Mouse (Mus musculus): ENCODE measurements around the gene E4f1. TPM values are rescaled to one million over a fixed set of nuclear protein-coding genes. Genes with fewer than 3 reads are reported as not detected.
"Not testable (repeated sequence)": the region's sequence is repeated elsewhere in the genome, so short reads cannot be mapped to it uniquely, and the experiment has no call there.

The E4f1 gene
- polyA plus RNA-seq, 1 experiment from 2014 or later: 38.8 TPM

DNA sequence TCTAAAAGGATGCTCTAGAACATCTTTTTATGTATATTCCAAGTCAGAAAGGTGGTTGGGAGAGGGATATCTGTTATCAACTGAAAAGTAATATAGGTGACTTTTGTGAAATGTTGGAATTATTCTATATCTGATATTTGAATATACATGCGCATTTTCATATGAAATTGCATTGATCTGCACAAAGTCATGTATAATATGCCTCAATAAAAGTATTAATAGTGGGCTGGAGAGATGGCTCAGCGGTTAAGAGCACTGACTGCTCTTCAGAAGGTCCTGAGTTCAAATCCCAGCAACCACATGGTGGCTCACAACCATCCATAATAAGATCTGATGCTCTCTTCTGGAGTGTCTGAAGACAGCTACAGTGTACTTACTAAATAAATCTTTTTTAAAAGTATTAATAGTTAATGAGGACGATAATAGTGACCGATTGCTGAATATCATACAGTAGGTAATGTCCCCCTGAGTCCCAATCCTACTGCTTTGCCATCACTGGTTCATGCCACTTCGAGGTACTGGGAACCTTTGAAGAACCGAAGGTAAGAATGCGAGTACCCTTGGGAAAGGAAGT lies 690 bp downstream of the E4f1 start:
- Histone ChIP-seq H3K9me3 (replicated peaks) (no peaks in the 10 kb centered on the region), H3K4me2 (peak overlapping the region; percentile 99), H3K27me3 (no peaks in the 10 kb centered on the region), H3K9ac (peak overlapping the region; percentile 64), H3K36me3 (ENCODE audit: poor library complexity, severe bottlenecking) (peaks cover 22% of the 10 kb centered on the region), H3K4me1 (peaks cover 26% of the 10 kb centered on the region), H3K4me3 (peak overlapping the region; percentile 91), H3K27ac (peak overlapping the region; percentile 85)
- no peak for ATAC-seq
- 19% methylated on average over 7 of the region's 7 CpGs for WGBS

- Histone ChIP-seq H3K4me2 (no peak overlapping the region), H3K27me3 (no peaks in the 10 kb centered on the region), H3K9ac (no peak overlapping the region), H3K36me3 (ENCODE audit: poor library complexity, severe bottlenecking) (peaks cover 15% of the 10 kb centered on the region), H3K9me3 (replicated peaks) (no peaks in the 10 kb centered on the region), H3K27ac (no peak overlapping the region), H3K4me3 (no peak overlapping the region), H3K4me1 (peaks cover 26% of the 10 kb centered on the region)
- whole genome bisulfite sequencing: 87% methylated on average over 5 of the region's 5 CpGs
- ATAC-seq: no peak
Observed at GRCm38 (mm10) chr17:24468636-24469246, 1.4 kb downstream of the E4f1 start.

DNA sequence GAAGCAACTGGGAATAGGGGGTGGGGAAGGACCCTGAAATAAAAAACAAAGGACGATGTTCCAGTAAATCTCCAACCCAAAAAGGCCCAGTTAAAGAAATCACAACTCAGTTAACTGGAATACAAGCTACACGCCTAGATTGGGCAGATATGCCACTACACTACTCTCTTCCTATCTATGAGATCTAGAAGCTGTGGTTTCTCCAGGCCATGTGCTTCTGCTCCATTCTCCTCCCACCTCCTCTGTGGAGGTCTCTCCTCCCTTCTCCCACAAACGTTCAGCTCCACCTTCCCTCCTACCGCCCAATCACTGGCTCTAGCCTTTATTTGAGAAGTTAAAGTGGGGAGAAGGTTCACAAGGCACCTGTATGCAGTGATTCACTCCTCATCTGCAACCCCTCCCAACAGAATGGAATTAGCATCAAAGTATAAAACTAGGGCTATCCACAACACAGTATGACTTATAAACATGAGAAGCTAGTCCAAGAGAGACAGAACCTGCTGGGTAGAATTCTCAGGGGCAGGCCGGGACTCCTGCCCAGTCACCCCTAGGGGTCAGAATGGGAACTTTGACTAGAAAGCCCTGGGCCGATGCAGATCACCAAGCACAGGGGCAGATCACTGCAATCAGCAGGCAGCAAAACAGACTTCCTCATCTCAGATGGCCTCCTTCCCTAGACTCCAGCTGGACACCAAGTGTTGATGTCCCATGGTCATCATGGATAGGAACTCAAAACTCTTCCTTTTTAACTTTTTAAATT lies 6.6 kb downstream of the E4f1 start:
- Histone ChIP-seq H3K4me3 (no peak overlapping the region), H3K9ac (no peak overlapping the region), H3K9me3 (replicated peaks) (no peaks in the 10 kb centered on the region), H3K4me1 (no peaks in the 10 kb centered on the region), H3K27ac (no peak overlapping the region), H3K36me3 (ENCODE audit: poor library complexity, severe bottlenecking) (no peaks in the 10 kb centered on the region), H3K27me3 (no peaks in the 10 kb centered on the region), H3K4me2 (no peak overlapping the region)
- 63% methylated on average over 6 of the region's 6 CpGs for WGBS
- ATAC-seq: no peak

- Histone ChIP-seq H3K27me3 (no peaks in the 10 kb centered on the region), H3K4me2 (no peak overlapping the region), H3K9me3 (replicated peaks) (no peaks in the 10 kb centered on the region), H3K4me1 (no peaks in the 10 kb centered on the region), H3K27ac (no peak overlapping the region), H3K4me3 (no peak overlapping the region), H3K36me3 (ENCODE audit: poor library complexity, severe bottlenecking) (no peaks in the 10 kb centered on the region), H3K9ac (no peak overlapping the region)
- WGBS: 86% methylated on average over 1 of the region's 1 CpGs
- ATAC-seq: no peak
Observed at GRCm38 (mm10) chr17:24462932-24463331, 7.2 kb downstream of the E4f1 start.

GRCm38 (mm10) chr17:24461580-24461979 lies 8.5 kb downstream of the E4f1 start:
- Histone ChIP-seq H3K4me2 (no peak overlapping the region), H3K4me1 (no peaks in the 10 kb centered on the region), H3K36me3 (ENCODE audit: poor library complexity, severe bottlenecking) (no peaks in the 10 kb centered on the region), H3K27me3 (no peaks in the 10 kb centered on the region), H3K9ac (no peak overlapping the region), H3K27ac (no peak overlapping the region), H3K4me3 (no peak overlapping the region), H3K9me3 (replicated peaks) (no peaks in the 10 kb centered on the region)
- no peak for ATAC-seq
- WGBS: 69% methylated on average over 2 of the region's 2 CpGs

GRCm38 (mm10) chr17:24455523-24456206 lies 14.4 kb downstream of the E4f1 start:
- peak overlapping the region; percentile 85 for H3K4me2 ChIP-seq
- WGBS: 51% methylated on average over 10 of the region's 10 CpGs
- peaks cover 11% of the 10 kb centered on the region for H3K36me3 ChIP-seq (ENCODE audit: poor library complexity, severe bottlenecking)
- H3K27me3 ChIP-seq; H3K27ac ChIP-seq; ATAC-seq; H3K9me3 ChIP-seq (replicated peaks); H3K9ac ChIP-seq: not testable (repeated sequence)
- H3K4me3 ChIP-seq: peak overlapping the region; percentile 82; the same call in 1 of the 2 replicates
- peaks cover 23% of the 10 kb centered on the region for H3K4me1 ChIP-seq

DNA sequence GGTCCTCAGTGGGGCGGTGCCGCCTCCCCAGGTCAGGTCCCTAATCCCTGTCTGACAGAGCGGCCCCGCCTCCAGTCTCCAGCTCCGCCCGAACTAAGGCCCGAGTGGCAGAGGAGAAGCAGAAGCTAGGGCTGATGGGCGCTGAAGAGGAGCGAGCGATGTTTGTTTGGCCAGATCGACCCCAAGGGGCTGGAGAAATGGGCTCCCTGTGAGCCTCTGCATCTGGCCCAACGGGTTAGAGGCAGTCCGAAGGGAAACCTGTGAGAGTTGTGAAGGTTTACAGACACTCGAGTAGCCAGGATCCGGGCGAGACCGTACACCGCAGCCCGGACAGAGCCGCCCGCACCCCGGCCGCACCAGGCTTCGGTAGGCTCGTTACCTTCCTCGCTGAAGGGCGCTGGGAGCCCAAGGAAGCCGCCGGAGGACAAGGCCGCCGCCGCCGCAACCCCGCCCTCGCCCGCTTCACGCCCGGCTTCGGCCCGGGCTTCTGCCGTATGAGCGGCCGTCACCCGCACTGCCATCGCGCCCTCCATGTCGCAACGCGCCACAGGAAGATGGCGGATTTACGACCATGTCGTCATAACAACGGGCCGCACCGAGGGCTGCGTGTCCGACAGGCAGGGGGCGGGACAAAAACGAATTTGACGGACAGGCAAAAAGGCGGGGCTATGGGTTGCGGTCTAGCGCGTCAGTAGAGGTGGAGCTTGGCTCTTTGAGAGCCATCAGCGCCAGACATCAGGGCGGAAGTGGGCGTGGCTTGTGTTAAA lies 15.2 kb downstream of the E4f1 start:
- Histone ChIP-seq H3K27ac (peak overlapping the region; percentile 92), H3K4me2 (peak overlapping the region; percentile 85), H3K4me1 (peaks cover 23% of the 10 kb centered on the region), H3K36me3 (ENCODE audit: poor library complexity, severe bottlenecking) (peaks cover 18% of the 10 kb centered on the region), H3K27me3 (no peaks in the 10 kb centered on the region), H3K9ac (peak overlapping the region; percentile 94), H3K4me3 (peak overlapping the region; percentile 82), H3K9me3 (replicated peaks) (no peaks in the 10 kb centered on the region)
- WGBS: under 1% methylated on average over 67 of the region's 67 CpGs
- peak; percentile 96 for ATAC-seq

GRCm38 (mm10) chr17:24454218-24454755 lies 15.8 kb downstream of the E4f1 start:
- ATAC-seq: no peak
- H3K9me3 ChIP-seq (replicated peaks): no peaks in the 10 kb centered on the region
- H3K27ac ChIP-seq: peak overlapping the region; percentile 92
- H3K36me3 ChIP-seq (ENCODE audit: poor library complexity, severe bottlenecking): peaks cover 25% of the 10 kb centered on the region
- H3K4me3 ChIP-seq: peak overlapping the region; percentile 82
- 12% methylated on average over 14 of the region's 14 CpGs for WGBS
- peaks cover 23% of the 10 kb centered on the region for H3K4me1 ChIP-seq
- peak overlapping the region; percentile 85 for H3K4me2 ChIP-seq
- no peaks in the 10 kb centered on the region for H3K27me3 ChIP-seq
- H3K9ac ChIP-seq: peak overlapping the region; percentile 94

- H3K9me3 ChIP-seq (replicated peaks): no peaks in the 10 kb centered on the region
- WGBS: 77% methylated on average over 2 of the region's 2 CpGs
- H3K9ac ChIP-seq: no peak overlapping the region; the same call in 1 of the 2 replicates
- H3K27ac ChIP-seq: no peak overlapping the region
- H3K27me3 ChIP-seq: no peaks in the 10 kb centered on the region
- peaks cover 34% of the 10 kb centered on the region for H3K36me3 ChIP-seq (ENCODE audit: poor library complexity, severe bottlenecking)
- peaks cover 23% of the 10 kb centered on the region for H3K4me1 ChIP-seq
- peak overlapping the region; percentile 85; the same call in 1 of the 2 replicates for H3K4me2 ChIP-seq
- peak overlapping the region; percentile 82; the same call in 1 of the 2 replicates for H3K4me3 ChIP-seq
- ATAC-seq: no peak
Observed at GRCm38 (mm10) chr17:24453372-24453771, 16.7 kb downstream of the E4f1 start.

- peaks cover 23% of the 10 kb centered on the region for H3K4me1 ChIP-seq
- no peak for ATAC-seq
- no peak overlapping the region for H3K27ac ChIP-seq
- H3K9me3 ChIP-seq (replicated peaks): no peaks in the 10 kb centered on the region
- H3K4me3 ChIP-seq: no peak overlapping the region
- H3K27me3 ChIP-seq: no peaks in the 10 kb centered on the region
- WGBS: 97% methylated on average over 6 of the region's 6 CpGs
- peaks cover 55% of the 10 kb centered on the region for H3K36me3 ChIP-seq (ENCODE audit: poor library complexity, severe bottlenecking)
- H3K4me2 ChIP-seq: no peak overlapping the region
- H3K9ac ChIP-seq: no peak overlapping the region
Observed at GRCm38 (mm10) chr17:24451220-24451619, 18.9 kb downstream of the E4f1 start.

GRCm38 (mm10) chr17:24449507-24449906 lies 20.6 kb downstream of the E4f1 start:
- Histone ChIP-seq H3K4me2 (no peak overlapping the region), H3K27me3 (no peaks in the 10 kb centered on the region), H3K9ac (no peak overlapping the region), H3K36me3 (ENCODE audit: poor library complexity, severe bottlenecking) (peaks cover 72% of the 10 kb centered on the region), H3K27ac (no peak overlapping the region), H3K4me3 (no peak overlapping the region), H3K9me3 (replicated peaks) (no peaks in the 10 kb centered on the region), H3K4me1 (peaks cover 22% of the 10 kb centered on the region)
- 96% methylated on average over 6 of the region's 6 CpGs for WGBS
- no peak for ATAC-seq

All from forebrain, embryonic 13.5 days (tissue).